Mouse (Mus musculus) thymus, postnatal 10 days (tissue): Measurements from ENCODE around the gene Izumo1r.

Experiments used
- DNase-seq, 2 experiments: peaks; one replicate each; pipeline ENCODE4 v3.0.0; 2021; ENCODE audit warnings: low spot score in 2 of 2

Gene Izumo1r

DNA sequence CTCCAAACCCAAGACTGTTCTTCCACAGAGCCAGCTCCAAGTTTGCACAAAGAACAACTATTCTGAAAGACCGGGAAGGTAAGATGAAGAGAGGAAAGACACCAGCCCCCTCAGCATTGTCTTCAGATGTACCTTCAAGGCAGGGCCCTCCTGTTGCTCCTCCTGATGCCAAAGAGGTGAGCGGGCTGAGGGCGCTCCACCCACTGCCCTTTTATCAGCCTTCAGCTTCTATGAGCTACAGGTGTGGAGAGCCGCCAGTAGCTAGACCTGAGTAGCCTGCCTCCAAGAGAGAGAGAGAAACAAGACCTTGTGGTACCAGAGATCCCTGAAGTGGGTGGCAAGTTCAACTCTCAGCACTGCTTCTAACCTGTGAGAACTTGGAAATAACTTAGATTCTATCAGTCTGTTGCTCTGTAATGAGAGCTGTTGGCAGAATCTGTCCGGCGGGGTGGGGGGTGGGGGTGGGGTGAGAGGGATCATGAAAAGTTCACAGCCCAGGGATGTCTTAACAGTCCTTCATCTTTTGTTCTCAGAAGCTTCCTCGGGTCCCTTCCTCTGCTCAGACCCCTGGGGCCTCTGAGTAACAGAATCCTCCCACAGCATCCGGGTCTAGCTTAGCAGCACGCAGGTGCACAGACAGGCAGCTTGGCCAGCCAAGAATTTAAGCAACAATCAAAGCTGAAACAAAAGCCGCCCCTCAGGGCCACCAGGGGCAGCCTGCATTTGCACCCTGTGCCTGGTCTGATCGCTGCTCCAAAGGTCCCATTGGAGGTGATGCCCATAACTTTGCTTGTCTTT lies at the start of gene Izumo1r:
Gene Izumo1r, minus strand, starts transcription at position 369 of the 798 bp plus-strand sequence.
- peak; percentile 72 to 79 for DNase-seq

DNA sequence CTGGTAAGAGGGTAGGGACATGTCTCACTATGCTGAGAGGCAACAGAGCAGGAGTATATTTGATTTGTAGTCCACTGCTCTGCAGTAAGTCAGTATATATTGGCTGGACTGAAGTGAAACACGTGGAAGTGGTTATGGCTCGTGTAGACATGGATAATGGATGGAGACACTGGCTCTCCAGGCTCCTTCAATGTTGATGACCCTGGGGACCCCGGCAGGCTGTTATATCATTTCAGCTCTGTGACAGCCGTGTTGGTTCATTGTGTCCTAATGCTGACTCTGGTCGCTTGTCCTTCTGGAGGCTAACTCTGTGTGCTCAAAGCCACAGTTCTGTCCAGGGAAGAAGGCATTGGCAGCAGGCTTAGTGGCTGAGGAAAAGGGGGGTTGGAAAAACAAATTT lies 47.3 kb upstream of the Izumo1r start:
- DNase-seq = no peak

DNA sequence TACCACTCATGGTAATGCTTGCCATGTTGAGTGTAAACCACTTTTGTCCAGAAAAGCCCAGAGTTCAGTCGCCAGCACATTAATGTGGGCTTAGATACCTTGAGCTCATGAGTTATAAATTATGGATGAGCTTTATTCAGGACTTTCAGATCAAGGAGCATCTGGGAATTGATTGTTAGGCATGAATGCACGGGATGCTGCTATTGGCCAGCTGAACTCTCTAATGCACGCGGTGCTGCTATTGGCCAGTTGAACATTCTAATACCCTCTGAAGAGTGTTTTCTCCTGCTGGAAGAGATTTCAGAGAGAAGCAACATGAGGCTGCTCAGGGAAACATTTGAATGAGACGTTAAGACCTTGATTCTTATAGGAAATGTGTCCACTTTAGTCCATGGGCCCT lies 45.1 kb upstream of the Izumo1r start:
- DNase-seq = no peak

- DNase-seq = no peak
These were observed 42.9 kb upstream of the Izumo1r start for GRCm38 (mm10) chr9:14946677-14947076.

- no peak for DNase-seq
These were observed 42.2 kb upstream of the Izumo1r start for GRCm38 (mm10) chr9:14945919-14946318.

DNA sequence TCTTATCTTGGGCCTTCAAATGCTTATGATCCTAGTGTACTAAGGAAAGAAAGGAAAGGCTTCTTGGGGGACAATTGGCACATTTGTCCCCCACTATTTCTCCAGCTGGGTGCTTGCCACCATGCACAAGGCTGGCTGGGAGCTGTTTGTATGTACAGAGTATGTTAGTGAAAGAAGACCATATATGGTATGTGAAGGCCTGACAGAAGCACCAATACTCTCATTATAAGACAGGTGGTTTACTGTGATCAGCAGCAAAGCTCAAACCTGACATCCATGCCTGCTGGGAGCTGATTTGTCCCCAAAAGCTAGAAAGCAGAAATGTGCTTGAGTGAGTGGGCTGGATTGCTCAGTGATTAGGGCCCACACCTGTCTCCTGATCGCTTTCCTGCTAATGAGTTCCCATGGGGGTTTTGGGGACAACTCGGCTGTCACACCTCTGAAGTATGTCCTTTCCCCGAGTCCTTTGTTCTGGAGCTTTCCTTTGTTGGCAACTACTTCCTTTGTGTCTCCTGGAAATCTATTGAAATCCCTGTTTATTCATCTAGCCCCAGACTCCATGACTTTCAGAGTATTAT lies 38.5 kb upstream of the Izumo1r start:
- no peak for DNase-seq

DNA sequence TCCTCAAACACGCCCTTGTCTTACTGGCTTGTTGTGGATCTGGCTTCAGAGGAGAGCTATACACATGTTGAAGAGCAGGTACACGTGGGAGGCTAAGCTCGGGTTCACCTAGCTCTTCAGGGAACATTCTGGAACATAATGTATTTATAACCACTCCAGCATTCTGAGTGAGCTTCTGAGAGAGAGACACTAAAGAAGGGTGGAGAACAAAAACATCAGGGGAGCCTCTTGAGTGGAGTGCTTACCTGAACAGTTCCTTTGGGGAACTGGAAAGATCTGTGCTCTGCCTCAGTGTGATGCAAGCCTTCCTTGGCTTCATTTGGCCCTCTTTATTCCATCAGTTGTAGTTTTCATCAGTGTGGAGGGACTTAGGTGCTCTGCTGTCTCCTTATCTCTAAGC lies 35.9 kb upstream of the Izumo1r start:
- DNase-seq = no peak

GRCm38 (mm10) chr9:14937308-14937707 lies 33.6 kb upstream of the Izumo1r start:
- no peak for DNase-seq

DNA sequence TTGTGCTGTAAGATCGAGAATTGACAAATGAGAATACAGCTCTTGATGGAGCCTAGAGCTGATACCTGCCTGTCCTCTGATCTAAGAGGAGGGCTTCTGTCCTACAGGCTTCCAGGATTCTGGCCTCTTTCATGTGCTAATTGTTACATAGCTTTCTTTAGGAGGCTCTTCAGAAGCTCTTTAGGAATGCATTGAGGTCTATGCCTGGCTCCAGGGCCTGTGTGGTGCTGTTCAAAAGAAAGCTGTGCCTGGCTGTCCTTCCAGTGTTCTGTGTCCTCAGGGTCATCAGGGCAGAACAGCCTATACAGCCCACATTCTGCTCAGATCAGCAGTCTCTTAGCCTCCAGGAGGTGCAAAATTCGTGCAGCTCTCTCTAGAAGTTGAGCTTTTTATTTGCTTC lies 31.1 kb upstream of the Izumo1r start:
- DNase-seq = no peak

DNA sequence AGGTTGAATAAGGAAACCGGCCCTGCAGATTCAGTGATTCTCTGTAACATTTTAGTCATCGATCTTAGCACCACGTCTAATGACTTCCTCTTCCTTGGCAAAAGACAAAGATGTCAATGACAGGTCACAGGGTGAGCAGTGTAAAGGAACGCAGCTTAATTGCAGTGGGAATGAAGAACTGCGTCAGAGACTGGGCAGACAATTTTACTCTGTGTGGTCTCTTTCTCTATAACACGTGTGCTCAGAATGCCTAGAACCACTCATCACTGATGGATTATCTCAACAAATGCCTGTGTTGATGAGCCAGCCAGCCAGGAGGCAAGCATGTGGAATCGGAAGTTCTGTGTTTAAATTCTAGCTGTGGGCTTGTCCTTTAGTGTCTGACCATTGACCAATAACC lies 28.2 kb upstream of the Izumo1r start:
- no peak for DNase-seq

- DNase-seq = no peak
These were observed 27.5 kb upstream of the Izumo1r start for GRCm38 (mm10) chr9:14931211-14931610.

DNA sequence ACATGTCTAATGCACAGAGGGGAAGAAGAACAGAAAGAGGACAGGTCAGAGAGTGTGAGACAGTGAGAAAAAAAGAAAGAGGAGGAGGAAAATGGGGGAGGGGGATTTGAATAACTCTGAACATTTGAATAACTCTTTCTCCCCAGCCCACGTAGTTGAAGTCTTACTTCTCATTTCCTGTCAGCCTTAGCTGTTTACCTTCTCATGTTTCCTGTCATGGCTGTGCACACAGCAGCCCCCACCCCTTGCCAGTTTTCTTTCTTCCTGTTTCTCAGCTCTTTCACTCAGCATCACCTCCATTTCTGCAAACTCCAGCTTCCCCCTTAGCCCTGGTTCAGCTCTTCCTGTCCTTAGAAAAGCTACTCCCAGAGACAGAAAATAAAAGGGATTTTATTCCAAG lies 22.8 kb upstream of the Izumo1r start:
- peak; percentile 60 for DNase-seq

- no peak for DNase-seq
These were observed 19.9 kb upstream of the Izumo1r start for GRCm38 (mm10) chr9:14923625-14924024.

GRCm38 (mm10) chr9:14921971-14922560 lies 18.3 kb upstream of the Izumo1r start:
- no peak for DNase-seq

DNA sequence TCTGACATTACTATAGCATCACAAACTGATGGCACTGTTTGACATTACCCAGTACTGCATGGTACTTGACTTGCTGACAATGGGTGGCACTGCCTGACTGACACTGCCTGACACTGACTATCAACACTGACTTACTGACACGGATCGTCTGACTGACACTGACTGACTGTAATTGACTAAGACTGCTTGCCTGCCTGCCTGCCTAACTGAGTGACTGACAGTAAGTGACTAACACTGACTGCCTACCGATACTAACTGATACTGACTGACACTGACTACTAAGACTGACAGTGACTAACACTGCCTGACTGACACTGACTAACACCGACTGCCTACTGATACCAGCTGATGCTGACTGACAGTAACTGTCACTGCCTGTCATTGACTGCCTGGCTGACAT lies 17.5 kb upstream of the Izumo1r start:
- DNase-seq = no peak

DNA sequence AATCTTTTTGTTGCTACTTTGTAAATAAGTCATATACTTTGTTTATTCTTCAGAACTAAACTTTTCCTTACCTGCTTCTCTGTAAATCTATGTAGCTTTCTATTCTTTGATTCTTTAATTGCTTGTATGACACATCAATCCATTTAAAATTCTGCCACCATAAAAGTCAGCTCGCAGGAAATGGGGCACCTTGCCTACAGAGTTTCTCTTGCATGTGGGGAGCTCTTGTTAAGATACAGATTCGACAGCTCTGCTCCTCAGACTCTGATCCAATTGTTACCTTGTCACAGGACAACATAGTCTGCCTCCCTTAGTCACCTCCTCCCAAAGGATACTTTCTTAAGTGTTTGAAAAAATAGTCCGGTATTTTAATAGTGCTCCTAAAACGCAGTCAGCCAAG lies 16.9 kb upstream of the Izumo1r start:
- DNase-seq = no peak

DNA sequence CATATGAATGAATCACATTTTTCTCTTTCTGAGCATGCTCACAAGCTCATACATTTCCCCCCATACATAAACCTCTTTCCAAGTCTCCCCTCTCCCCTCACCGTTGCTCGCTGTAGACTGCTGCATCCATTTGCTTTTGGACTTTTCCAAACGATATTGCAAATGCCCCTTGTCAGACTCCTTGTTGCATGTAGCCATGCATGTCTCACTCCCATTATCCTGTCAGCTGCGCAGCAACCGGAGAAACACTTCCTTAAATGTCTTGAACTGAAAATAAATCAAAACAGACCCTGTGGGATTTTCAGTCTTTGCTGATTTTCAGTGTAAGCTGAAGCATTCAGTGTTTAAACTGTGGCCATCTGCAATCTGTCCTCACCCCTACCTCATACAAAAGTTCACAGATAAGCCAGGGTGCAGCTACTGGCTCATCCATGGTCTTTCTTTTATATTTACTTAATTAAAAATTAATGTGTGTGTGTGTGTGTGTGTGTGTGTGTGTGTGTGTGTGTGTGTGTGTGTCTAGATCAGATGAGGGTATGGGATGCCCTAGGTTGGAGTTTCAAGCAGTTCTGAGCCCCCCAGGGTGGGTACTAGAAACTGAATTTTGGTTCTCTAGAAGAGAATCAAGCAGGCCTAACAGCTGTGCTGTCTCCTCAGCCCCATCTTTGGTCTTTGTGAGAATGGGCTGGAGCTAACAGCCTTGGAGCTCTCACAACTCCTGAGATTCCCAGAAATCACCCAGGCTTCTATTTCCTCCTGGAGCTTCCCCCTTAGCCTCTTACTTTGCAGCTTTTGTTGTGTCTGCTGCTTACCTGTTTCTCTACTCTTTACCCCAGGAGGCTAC lies 15.3 kb upstream of the Izumo1r start:
- no peak for DNase-seq

- no peak for DNase-seq
These were observed 13.9 kb upstream of the Izumo1r start for GRCm38 (mm10) chr9:14917661-14918060.

- no peak for DNase-seq
These were observed 8.3 kb upstream of the Izumo1r start for GRCm38 (mm10) chr9:14912037-14912436.

DNA sequence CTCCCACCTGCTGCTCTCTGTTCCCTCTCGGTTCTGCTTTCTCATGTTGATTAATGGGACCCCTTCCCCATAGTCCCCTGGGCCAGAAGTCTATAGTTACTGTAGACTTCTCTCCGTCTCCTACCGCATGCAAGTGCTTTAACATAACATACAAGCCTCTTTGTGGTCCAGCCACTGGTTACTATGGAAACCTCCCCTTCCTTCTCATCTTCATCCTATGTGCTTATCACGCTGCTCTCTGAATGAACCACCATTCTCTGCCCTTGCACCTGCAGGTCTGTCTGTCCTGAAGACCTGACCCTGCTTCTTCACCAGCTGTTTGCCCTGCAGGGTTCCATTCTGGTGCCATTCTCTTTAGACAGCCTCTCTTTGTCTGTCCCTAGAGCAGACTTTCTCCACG lies 6.2 kb upstream of the Izumo1r start:
- DNase-seq = no peak

GRCm38 (mm10) chr9:14907816-14908415 lies 4.2 kb upstream of the Izumo1r start:
- DNase-seq = no peak

- DNase-seq = no peak
These were observed 2.2 kb upstream of the Izumo1r start for GRCm38 (mm10) chr9:14905956-14906355.
